Mouse (Mus musculus): ENCODE measurements around the gene Tmem204.

The Tmem204 gene

GRCm38 (mm10) chr17:25086724-25087123, 3.3 kb upstream of the Tmem204 start:
- DNase-seq (ENCODE audit: extremely low read depth, low read depth, low spot score) = no peak

DNA sequence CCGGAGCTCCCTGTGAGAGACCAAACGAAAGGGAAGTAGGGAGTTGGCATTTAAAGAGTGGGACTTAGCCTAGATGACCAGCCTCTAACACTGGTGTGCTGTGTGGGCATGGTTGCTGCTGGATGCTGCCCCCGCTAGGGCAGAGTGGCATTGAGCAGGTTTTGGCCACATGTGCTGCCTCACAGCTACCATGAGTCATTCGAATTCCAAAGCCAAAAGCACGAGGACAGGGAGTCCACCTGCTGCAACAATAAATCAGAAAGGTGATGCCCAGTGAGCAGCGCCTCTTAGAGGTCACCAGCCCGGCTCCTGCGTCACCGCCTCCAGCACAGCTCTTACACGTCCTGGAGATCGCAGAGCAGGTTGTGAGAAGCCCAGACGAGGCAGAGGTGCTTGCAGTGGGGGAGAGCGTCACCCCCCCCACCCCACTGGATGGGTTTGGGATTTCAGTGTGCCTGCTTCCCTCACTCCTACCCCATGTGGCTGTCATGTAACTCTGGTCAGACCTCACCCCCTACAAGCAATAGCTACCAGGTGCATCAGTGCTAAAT, 1.5 kb upstream of the Tmem204 start:
- DNase-seq (ENCODE audit: extremely low read depth, low read depth, low spot score) = no peak

DNA sequence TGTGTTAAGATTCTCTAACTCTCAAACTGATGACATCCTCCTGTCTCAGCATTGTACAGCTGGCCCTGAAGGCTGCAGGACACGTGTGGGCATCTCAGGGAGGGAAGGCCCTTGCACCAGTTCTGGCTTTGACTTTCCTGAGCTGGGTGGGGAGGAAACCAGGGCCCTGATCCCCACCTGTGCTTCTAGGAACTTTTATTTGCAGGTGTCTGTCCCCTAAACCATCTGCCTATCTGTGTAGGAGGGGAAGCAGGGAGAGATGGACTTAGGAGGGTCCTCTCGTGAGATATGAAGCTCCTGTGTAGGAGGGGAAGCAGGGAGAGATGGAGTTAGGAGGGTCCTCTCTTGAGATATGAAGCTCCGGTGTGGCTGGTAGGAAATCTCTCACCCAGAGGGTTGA, 504 bp downstream of the Tmem204 start:
- DNase-seq (ENCODE audit: extremely low read depth, low read depth, low spot score) = no peak

DNA sequence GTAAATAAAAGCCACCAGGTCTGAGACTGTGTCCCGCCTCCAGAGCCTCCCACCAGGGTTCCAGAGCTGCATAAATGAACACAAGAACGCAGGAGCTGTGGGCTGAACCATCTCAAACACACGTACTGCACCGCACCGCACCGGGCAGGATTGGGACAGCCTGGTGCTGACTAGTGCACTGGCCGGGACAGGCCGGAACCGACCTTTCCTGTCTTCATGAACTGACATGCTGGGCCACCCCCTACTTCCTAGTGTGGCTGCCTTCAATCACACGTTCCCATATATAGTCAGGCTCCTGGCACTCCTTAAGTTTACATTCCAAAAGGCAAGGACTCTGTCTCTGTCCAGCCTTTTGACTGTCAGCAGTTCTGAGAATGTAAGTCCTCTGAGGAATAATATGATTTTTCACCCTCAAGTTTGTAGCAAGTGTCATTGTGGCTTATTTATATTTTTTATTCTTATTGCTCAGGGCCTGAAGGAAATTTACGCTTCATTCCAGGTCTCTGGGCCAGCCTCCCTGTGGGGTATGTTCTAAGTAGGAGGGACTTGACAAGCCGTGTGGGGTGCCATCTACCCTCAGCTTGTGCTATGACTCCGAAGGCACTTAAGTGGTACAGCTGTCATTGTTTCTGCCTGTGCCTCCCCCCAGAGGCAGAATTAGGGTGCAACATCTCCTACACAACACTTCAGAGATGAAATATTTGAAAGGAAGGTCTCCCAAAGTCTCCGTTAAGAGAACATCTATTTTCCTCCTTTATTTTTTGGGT, 1.1 kb downstream of the Tmem204 start:
- no peak for DNase-seq (ENCODE audit: extremely low read depth, low read depth, low spot score)

DNA sequence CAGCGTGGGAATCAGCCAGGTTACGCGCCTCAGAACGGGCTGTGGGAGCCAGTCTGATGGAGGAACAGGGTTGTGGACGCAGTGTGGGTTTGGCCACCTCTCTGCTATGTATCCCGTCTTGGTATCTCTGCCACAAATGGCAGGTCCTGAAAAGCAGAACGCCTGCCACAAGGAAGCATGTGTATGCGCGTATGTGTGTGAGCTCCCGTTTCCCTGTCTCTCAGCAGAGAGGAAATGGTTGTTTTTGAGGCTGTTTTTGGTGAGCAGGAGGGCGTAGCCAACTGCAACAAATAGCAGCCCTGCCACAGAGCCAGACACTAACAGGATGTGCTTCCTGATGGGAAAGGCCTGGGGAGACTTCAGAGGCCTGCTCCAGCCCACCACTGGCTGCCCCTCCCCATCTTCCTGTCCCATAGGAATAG, 2.4 kb downstream of the Tmem204 start:
- no peak for DNase-seq (ENCODE audit: extremely low read depth, low read depth, low spot score)

GRCm38 (mm10) chr17:25080210-25080609, 3.2 kb downstream of the Tmem204 start:
- no peak for DNase-seq (ENCODE audit: extremely low read depth, low read depth, low spot score)

DNA sequence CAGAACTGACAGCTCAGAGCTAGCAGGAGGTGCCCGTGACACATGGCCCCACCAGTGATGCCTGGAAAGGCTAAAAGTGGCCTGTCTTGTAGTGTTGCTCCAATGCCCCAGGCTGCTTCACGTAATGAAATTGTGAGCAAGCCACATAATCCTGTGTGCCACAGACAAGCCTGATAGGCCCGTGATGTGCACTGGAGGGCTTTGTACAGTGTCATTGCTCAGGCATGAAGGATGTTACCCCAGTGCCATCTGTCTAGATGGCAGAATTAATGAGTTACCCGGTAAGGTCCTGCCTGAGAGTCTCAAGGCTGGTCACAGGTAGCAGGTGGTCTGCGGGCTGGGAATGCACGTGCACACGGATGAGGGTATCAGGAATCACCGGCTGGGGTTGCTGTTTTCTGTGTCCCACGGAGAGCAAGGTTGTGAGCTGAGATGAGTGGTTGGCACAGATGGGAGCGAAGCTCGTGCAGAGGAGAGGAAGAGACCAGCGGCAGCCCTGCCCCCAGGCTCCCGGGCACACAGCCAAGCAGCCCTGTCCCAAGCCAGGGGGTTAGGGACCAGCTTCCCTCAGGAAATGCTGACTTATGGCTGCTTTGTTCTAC, 5.5 kb downstream of the Tmem204 start:
- no peak for DNase-seq (ENCODE audit: extremely low read depth, low read depth, low spot score)

DNA sequence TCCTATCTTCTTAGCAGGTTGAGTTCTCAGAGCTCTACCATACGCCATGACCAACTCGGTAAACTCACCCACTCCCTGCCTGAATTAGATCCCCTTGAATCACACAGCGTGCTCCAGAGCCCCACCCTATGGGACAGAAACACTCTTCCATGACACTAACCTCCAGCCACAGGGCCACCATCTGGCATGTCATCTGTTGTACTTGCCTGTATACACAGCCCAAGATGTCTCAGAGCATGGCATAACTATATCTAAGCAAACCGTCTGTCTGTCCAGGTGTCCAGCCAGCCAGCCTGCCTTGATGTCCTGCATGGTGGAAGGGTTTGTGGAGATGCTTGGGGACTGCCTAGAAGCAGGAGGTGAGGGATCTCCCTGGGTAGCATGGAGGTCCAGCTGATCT, 6.5 kb downstream of the Tmem204 start:
- no peak for DNase-seq (ENCODE audit: extremely low read depth, low read depth, low spot score)

- no peak for DNase-seq (ENCODE audit: extremely low read depth, low read depth, low spot score)
These were observed 14.7 kb downstream of the Tmem204 start for GRCm38 (mm10) chr17:25068690-25069089.

DNA sequence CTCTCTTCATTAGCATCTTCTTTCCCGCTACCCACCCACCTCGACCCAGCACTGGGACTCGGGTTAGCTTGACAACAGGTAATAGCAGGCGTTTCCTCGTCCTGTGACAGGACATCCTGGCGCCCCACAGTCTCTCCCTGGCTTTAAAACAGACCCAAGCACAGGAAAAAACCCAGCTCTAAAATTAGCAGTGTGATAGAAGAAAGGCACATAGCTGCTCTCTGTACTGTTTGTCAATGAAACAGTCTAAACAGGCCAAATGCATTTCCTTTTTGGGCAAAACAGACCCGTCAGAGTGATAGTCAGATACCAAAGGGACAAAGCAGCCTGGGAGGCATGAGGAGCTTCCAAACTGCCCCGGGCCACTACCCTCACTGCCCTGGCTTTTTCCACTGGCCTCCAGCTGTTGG, 15.9 kb downstream of the Tmem204 start:
- no peak for DNase-seq (ENCODE audit: extremely low read depth, low read depth, low spot score)

DNA sequence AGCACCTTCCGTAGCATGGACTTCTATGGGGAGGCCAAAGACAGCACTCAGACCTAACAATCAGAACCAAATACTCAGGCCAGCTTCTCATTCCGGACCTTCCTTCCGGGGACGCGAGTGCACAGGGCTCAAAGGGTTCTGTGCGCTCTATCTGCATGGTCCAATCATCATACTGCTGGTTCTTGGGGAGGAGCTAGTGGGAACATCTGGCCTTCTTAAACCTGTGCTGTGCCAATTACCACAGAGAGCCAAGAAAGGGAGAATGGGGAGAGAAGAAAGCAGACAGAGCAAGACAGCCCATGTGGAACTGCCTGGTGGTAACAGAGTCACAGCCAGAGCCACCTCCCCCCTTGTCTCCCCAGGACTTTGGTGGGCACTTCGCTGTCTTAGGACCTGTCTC, 16.8 kb downstream of the Tmem204 start:
- DNase-seq (ENCODE audit: extremely low read depth, low read depth, low spot score) = no peak

GRCm38 (mm10) chr17:25065189-25065588, 18.2 kb downstream of the Tmem204 start:
- no peak for DNase-seq (ENCODE audit: extremely low read depth, low read depth, low spot score)

GRCm38 (mm10) chr17:25064351-25064750, 19.0 kb downstream of the Tmem204 start:
- no peak for DNase-seq (ENCODE audit: extremely low read depth, low read depth, low spot score)

- no peak for DNase-seq (ENCODE audit: extremely low read depth, low read depth, low spot score)
These were observed 19.5 kb downstream of the Tmem204 start for GRCm38 (mm10) chr17:25063872-25064271.

DNA sequence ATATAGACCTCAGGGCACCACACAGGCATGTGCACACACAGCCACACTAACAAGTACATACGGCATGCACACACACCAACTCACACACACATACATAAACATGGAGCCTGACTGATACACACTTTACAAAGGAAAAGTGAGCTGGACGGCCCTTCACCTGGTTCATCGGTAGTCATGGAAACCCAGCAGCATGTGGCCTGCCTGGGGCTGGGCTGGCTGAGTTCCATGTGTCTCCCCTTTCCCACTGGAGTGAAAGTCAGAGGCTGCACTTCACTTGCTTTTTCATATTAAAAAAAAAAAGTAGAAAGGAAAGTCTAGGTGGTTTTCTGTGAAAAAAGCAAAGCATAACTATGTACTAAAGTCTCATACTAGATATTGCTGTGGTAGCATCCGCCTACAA, 20.1 kb downstream of the Tmem204 start:
- no peak for DNase-seq (ENCODE audit: extremely low read depth, low read depth, low spot score)

- DNase-seq (ENCODE audit: extremely low read depth, low read depth, low spot score) = no peak
These were observed 26.4 kb downstream of the Tmem204 start for GRCm38 (mm10) chr17:25057041-25057440.

- DNase-seq (ENCODE audit: extremely low read depth, low read depth, low spot score) = no peak
These were observed 30.1 kb downstream of the Tmem204 start for GRCm38 (mm10) chr17:25053274-25053673.

- DNase-seq (ENCODE audit: extremely low read depth, low read depth, low spot score) = no peak
These were observed 36.2 kb downstream of the Tmem204 start for GRCm38 (mm10) chr17:25047143-25047542.

GRCm38 (mm10) chr17:25045281-25045680, 38.1 kb downstream of the Tmem204 start:
- no peak for DNase-seq (ENCODE audit: extremely low read depth, low read depth, low spot score)

GRCm38 (mm10) chr17:25044879-25045278, 38.5 kb downstream of the Tmem204 start:
- DNase-seq (ENCODE audit: extremely low read depth, low read depth, low spot score) = no peak

- DNase-seq (ENCODE audit: extremely low read depth, low read depth, low spot score) = no peak
These were observed 47.2 kb downstream of the Tmem204 start for GRCm38 (mm10) chr17:25036183-25036582.

All from fat pad, adult 2 months (tissue).